Mouse (Mus musculus): ENCODE results near the gene Alkbh1. TPM values are rescaled to one million over a fixed set of nuclear protein-coding genes. Genes with fewer than 3 reads are reported as not detected.

Alkbh1 gene
- 72.0 TPM for polyA plus RNA-seq (2017; shearing (Covaris generic))

DNA sequence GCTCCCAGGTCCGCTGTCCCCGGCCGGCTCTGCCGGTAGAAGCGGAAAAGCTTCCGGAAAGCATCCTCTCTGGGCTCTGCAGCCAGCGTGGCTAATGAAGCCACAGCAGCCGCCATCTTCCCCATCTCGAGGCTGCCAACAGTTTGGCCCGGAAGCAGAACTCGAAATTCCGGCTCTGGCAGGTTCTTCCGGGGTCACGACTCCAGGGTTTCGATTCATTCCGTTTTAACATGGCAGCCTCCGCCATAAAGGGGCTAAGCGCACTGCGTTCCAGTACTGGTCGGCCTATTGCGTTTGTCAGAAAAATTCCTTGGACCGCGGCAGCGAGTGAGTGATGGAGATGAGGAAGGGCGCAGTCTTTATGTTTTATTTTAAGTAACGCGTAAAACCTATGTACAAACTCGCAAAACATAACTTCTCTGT is at the start of gene Alkbh1, which contains the start of gene Slirp:
Alkbh1 (minus strand) TSS at position 318 of the 423 bp plus-strand sequence.
Slirp (plus strand) TSS at position 197 of the 423 bp plus-strand sequence.

DNA sequence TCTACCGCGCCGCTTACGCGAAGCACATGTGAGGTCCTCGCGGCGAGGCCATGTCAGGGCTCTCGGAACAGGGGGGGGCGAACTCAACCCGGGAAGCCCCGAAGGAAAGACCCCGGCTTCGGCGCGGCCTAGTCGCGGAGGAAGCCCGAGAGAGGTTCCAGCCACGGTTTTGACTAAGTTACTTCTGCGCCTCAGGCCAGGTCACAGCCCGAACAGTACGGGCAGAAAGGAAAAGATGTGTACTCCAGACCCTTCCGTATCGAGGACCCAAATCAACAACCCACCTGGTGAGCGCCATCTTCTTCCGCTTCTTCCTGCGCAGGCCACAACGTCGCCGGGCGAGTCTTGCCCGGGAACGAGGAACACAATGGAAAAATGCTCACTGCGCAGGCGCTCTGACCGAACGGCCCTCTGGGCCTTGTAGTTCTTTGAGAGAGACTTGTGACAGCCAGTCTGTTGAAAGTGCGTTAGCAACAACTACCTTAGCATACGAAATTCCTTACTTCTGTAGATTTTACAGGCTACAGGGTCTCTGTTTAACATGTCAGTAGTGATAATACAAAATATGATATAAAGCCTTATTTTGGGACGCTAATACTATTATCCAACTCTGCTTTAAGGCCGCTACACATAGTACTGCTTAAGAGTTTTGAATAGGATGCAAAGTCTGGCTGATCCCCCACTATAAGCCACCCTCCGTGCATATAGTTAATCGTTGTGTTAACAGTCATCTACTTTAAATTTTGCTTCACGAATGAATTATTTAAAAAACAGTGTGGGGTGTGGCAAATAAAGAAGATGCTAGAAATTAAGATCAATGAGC is 28.4 kb upstream of the Alkbh1 start, which contains the start of gene Snw1:
Snw1 (minus strand) TSS at position 311 of the 823 bp plus-strand sequence.

DNA sequence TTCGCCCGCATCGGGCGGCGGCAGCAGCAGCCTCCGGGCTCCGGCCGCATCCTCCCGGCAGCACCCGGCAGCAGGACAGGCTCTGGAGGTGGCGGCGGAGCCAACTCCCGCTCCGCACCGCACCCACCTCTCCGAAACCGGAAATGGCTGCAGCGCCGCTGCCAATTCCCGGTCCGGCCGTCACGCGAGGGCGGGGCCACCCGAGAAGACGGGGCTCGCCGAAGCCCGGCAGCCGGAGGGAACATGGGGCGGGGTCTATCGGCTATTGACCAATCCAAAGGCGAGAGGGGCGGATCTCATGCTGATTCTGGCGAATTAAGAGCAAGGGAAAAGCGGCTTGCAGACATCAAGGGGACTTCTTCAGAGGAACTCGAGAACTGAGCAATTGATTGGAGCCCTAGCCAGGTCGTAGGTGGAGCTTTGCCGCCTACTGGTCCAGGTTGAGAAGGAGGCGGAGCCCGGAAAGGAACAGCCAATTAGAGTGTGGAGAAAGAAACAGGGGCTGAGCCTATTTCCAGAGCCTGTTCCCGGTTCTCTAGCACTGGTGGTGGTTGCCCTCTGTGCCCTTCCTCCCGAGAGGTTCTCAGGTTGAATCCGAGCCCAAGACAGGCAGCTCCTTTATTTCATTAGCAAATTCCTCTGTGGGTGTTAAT is 55.6 kb downstream of the Alkbh1 start, which contains the start of gene Sptlc2:
Sptlc2 (minus strand) TSS at position 234 of the 653 bp plus-strand sequence.

Other genes starting within 250 kb of the Alkbh1 start
- 3.0 TPM for gene Samd15, start 244.3 kb downstream of the Alkbh1 start, polyA plus RNA-seq (2017; shearing (Covaris generic))
- gene Tmed8, start 243.6 kb downstream of the Alkbh1 start, polyA plus RNA-seq (2017; shearing (Covaris generic)), result 5.1 TPM
- gene Noxred1, start 205.3 kb downstream of the Alkbh1 start, polyA plus RNA-seq (2017; shearing (Covaris generic)), result 1.1 TPM
- 37.4 TPM for gene Vipas39, start 177.8 kb downstream of the Alkbh1 start, polyA plus RNA-seq (2017; shearing (Covaris generic))
- 164 TPM for gene Ahsa1, start 177.5 kb downstream of the Alkbh1 start, polyA plus RNA-seq (2017; shearing (Covaris generic))
- not detected for gene Ism2, start 144.3 kb downstream of the Alkbh1 start, polyA plus RNA-seq (2017; shearing (Covaris generic))
- 151 TPM for gene Sptlc2, start 55.7 kb downstream of the Alkbh1 start, polyA plus RNA-seq (2017; shearing (Covaris generic))
- 75.0 TPM for gene Slirp, start 121 bp downstream of the Alkbh1 start, polyA plus RNA-seq (2017; shearing (Covaris generic))
- gene Snw1, start 28.3 kb upstream of the Alkbh1 start, polyA plus RNA-seq (2017; shearing (Covaris generic)), result 181 TPM
- not detected for gene Gm5788, start 50.7 kb upstream of the Alkbh1 start, polyA plus RNA-seq (2017; shearing (Covaris generic))
- gene Gm8300, start 70.3 kb upstream of the Alkbh1 start, polyA plus RNA-seq (2017; shearing (Covaris generic)), result not detected
- not detected for gene Oog1, start 158.7 kb upstream of the Alkbh1 start, polyA plus RNA-seq (2017; shearing (Covaris generic))
- gene Gm4027, start 174.9 kb upstream of the Alkbh1 start, polyA plus RNA-seq (2017; shearing (Covaris generic)), result not detected
- 0.56 TPM for gene Gm16381, start 200.6 kb upstream of the Alkbh1 start, polyA plus RNA-seq (2017; shearing (Covaris generic))

Measured in CD4-positive, CD25-positive, alpha-beta regulatory T cell (primary cell).